Mouse (Mus musculus): Measurements from ENCODE around the gene Hltf.
"Not testable (repeated sequence)": the region's sequence is repeated elsewhere in the genome, so short reads cannot be mapped to it uniquely, and the experiment has no call there.

Gene Hltf

DNA sequence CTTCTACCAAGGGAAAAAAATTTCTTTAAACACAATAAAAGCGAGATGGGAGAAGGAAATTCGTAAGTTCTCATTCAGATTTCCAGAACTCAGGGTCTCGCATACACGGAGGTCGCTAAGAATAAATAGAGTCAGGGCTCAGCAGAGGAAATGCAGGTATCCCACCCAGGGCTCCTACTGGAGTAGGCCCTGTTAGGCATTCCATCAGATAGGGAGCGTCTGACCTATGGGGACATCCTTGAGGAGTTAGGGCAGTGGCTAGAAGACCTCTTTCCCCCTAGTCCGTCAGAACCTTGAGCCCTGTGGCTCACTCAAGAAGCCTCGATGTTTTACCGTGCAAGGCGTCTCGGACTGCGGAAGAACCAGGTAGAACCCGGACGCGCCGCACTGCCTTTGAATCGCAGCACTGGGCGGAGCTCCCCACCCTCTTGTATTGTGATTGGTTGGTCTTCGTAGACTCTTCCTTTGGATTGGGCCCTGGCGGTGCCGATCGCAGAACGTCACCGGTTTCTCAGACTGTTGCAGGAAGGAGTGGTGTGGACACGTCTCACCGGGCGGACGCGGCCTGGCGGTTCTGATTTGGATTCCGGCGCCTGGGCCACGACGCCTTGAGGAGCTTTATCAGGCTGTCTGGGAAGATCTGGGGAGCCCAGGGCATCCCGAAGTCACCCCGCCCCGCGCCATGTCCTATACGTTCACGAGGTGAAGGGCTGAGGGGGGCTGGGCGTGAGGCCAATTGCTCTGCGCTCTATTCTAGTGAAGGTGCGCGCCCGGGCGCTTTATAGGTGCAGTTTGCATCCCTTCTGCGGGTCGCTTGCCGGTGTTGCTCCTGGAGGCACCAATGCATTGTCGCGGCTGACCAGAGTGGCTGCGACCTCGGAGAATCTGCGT is at the start of gene Hltf:
Gene Hltf, plus strand, starts transcription at position 506 of the 891 bp plus-strand sequence.
- DNase-seq (ENCODE audit: low read depth, low spot score) = peak; percentile 95

DNA sequence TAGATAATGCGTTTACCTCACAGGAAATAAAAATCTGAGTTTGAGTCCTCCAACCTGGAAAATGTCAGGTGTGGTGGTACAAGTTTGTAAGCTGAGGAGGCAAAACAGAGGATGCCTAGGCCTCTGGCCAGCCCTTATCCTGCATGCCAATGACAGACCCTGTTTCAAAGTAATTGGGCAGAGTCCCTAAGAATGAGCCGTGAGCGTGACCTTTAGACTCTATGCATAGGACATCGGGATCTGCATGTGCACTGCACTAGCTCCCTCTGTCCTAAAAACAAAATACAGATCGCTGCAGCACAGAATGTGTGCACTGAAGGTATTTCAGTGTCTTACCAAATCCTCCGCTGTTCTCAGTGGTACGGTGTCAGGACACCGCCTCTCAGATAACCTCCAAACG is 47.1 kb upstream of the Hltf start:
- DNase-seq (ENCODE audit: low read depth, low spot score) = no peak

DNA sequence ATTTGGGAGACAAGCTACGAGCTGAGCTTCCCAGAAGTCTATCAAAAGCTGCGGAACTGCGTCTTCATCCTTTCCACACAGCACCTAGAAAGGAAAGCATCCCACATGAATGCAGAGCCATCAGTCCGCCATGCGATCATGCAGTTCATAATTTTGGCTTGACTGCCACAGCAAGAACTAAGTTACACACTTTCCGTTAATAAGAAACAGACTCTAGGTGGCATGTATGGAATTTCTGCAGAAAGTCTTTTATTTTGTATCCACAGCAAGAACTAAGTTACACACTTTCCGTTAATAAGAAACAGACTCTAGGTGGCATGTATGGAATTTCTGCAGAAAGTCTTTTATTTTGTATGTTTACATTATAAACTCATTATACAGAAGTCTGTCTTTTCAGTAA is 46.7 kb upstream of the Hltf start:
- DNase-seq (ENCODE audit: low read depth, low spot score) = peak; percentile 35

DNA sequence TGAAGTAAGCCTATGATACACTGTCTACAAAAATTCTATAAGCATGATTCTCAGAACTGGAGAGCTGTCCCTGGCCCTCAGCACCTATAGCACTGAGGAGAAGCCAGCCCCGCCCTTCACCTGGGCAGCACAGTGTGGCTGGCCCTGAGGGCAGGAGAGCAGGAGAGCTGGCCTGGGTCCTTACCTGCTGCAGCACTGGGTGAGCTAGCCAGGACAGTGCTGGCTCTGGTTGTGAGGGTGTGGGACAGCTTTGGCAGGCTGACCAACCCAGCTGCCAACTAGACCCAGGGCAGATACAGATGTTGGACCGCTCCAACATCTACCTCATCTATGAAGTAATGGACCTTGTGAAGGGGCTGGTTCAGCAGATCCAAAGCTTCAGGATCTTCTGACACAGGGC is 43.2 kb upstream of the Hltf start:
- no peak for DNase-seq (ENCODE audit: low read depth, low spot score)

DNA sequence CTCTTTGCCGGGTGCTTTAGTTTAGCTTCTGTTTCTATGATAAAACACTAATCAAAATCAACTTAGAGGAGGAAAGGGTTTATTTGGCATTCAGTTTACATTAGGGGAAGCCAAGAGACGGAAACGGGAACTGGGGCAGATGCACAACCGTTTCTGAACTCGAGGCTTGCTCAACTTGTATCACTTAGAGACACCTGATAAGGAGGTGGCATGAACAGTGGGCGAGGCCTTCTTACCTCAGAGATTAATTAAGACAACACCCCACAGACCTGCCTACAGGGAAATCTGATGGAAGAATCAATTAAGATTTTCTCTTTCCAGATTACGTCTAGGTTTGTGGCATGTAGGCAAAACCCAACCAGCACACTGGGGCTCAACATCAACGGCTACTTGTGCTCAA is 39.5 kb upstream of the Hltf start:
- no peak for DNase-seq (ENCODE audit: low read depth, low spot score)

DNA sequence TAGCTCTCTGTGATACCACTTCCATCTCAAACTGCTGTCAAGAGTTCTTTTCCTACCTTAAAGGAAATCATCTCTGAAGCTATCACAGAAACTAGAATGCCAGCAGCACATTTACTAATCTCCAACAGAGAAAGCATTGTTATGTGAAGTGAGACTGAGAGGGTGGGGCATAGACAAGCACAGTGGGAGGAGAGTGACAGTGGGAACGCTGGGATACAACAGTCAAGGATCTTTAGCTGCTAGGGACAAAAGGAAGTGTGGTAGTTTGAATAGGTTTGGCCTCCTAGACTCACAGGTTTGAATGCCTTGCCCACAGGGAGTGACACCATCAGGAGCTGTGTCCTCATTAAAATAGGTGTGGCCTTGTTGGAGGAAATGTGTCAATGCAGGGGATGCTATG is 33.8 kb upstream of the Hltf start:
- DNase-seq (ENCODE audit: low read depth, low spot score) = no peak

DNA sequence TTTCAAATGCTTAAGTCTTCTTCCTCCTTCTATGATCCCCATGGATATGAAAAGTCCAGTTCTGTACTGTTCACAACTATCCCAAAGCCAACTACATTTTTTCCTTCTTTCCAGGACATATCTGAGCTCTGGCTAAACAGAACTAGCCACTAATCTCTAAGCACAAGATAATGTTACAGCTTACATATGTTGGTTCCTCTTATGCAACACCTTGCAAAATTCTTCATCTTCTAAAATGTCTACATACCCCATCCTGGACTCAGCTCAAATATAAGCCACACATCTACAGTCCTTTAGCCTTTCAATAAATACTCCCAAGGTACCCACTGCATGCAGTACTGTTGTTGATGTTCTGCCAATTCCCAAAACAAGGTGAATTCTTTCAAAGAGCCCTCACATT is 31.1 kb upstream of the Hltf start:
- DNase-seq (ENCODE audit: low read depth, low spot score) = no peak

DNA sequence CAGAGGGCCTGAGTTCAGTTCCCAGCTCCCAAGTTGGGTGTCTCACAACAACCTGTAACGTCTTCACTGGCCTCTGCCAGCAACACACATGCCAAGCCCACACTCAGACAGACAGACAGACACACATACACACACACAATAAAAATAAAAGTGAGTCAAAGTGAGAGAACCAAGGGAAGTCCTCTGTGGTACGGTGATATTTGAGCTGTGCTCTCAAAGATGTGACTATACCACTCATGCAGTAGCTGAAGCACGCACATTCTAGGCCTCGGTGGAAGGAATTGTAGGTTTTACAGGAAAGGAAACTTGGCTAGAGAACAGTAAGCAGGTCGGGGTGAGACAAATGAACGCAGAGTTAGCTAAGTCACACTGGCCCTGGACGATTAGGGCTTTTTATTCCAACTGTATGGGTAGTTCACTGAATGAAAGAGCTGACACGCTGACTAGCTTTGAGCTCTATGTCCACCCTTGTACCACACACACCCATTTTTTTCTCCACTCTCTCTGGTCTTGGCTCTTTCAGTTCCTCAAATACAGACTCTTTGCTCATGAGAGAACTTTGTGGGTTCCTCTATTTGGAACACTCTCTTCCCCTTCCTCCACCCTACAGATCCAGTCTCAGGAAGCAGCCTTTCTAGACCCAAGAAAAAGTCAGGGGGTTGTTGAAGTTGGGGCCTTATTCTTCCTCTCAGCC is 30.5 kb upstream of the Hltf start:
- DNase-seq (ENCODE audit: low read depth, low spot score) = no peak

DNA sequence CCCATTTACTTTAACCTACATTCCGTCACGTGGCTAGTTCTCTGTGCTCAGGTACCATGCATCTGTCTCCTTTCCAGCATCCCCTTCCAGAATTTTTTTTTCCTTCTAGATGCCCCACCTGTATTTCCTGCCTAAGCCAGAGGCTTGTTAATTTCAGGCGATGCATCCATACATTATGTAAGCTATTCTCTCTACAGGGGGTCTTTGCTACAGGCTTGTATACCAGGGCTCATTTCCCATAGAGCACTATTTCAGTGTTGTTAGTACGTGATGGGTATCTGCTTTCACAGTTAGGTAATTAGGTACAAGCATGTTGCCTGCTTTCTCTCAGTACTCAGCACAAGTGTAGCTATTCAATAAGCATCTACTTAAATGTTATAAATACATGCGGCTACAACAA is 29.8 kb upstream of the Hltf start:
- no peak for DNase-seq (ENCODE audit: low read depth, low spot score)

DNA sequence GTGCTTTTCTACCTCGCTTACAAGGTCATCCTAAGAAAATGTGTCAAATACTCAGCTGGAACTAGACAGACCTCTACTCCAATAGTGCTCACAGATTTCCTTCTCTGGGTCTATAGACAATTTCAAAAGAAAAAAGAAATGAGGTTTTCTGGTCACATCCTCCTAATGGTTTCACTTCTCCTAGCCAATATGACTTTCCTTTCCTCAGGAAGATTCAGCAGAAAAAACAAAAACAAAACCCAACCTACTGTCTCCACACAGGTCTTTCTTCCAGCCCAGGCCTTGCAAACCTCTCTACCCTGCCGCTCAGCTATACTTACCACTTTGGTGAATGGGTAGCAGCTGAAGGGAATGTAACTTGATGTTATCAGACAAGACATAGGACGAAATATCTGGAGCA is 29.0 kb upstream of the Hltf start:
- DNase-seq (ENCODE audit: low read depth, low spot score) = no peak

DNA sequence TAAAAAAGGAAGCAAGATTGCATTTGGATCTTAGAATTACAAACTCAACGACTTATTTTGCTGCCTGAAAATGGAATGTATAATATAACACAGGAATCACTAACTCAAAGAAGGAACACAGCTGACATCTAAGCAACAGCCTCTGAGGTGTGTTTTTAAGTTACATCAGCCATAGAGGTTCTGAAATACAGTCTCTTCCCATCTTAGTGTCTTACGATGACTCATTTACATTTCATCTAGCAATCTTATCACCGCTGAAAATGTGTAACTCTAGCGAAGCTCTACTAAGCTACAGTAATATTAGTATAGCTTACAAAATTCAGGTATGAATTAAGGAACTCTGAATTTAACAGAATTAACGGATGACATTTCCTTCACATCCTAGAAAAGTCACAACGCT is 26.8 kb upstream of the Hltf start:
- DNase-seq (ENCODE audit: low read depth, low spot score) = no peak

DNA sequence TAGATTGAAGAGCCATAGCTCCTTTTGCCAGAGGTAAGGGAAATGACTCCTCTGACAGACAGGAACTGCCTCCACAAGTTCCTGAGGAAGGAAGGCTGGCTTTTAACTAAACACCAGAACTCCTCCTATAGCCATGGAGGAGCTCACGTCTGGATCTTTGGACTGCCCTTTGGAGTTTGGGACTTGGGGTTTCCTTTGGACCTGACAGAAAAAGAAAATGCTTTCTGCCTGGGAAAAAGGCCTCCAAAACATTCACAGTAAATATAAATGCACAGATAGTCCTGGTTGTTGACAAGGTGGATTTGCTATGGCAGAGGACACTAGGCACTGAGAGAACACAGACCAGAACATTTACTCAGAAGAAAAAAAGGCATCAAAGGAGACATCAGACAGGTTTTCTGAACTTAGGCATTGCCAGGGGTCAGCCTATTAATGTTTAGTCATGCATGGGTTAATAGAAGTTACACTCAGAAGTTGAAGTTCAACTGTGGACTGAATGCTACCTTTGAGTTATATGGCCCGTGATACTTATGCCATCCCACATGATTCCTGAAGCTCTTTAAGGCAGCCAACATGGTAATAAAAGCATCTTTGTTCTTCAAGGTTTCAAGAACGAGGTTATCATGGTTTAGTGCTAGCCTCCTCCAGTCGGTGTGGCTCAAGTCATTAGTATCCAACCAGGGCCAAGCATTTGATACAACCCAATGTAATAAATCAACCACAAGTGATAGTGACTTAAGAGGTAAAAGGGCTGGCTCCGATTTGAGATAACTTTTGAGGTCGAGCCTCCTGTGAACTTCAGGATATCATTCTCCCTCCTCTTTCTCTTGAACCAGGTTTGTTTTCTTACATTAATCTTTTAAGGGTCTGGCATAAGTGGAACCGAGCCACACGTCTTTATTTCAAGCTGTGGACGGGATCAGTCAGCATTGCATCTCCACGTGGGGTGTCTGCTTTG is 23.6 kb upstream of the Hltf start:
- no peak for DNase-seq (ENCODE audit: low read depth, low spot score)

DNA sequence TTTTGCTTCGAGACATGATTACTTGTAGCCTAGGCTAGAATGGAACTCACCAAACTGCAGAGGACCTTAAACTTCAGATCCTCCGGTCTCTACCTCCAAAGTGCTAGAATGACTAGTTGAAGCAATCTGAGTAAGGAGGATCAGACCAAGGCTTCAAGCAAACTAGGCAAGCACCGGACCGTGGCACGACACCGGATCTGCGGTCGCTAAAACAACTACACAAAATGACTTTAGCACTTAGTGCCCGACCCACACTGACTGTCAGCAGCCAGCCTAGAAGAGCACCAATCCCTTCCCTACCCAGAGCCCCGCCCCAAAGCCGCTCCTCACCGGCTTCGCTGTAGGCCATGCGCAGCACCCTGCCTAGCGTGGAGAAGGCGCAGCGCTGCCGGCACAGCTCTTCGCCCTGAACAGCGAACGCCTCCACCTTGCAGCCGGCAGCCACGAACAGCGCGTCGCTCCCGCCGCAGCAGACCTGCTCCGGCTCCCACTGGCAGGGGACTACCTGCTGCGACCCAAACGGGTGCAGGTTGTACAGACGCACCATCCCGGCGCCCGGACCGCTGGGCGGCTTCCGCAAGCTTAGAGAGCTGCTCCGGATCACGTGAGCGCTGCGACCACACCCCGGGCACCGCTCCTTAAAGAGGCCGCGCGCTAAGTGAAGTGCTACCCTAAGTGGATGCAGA is 22.7 kb upstream of the Hltf start, which contains the start of gene Hps3:
Gene Hps3, minus strand, starts transcription at position 597 of the 686 bp plus-strand sequence.
- peak; percentile 78 for DNase-seq (ENCODE audit: low read depth, low spot score)

DNA sequence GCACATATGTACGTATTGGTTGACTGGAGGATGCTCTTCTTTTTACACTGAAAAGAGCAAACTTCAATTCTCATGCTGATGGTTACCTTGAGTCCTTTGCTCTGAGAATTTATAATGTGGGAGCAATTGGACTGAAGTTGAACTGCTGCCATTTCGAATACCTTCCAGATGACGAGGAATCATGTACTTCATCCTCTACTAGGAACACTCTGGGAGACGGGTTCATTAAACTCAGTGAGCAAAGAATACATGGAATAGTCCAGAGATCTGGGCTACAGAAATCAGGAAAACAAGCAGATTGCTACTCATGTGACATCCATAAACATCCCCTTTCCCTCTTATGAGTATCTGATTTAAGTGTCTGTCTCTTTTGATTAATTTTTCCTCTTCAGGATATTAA is 21.5 kb upstream of the Hltf start:
- no peak for DNase-seq (ENCODE audit: low read depth, low spot score)

DNA sequence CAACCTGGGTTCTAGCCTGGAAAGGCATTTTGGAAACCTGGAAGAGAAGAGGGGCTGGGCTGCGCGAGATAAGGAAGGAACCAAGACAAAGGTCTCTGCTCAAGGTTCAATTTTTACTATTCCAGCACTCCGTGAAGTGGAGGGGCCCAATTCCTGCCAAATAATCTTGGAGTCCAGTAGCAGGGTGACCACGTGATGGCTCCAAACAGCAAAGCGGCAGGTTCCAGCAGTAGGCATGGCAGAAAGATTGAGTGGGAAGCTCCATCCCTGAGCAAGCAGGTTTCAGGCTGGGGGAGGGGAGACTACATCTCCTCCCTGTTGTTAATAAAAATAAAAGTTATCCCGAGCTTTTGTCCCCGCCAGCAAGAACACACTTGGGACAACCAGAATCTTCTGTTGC is 16.1 kb upstream of the Hltf start:
- DNase-seq (ENCODE audit: low read depth, low spot score) = not testable (repeated sequence)

DNA sequence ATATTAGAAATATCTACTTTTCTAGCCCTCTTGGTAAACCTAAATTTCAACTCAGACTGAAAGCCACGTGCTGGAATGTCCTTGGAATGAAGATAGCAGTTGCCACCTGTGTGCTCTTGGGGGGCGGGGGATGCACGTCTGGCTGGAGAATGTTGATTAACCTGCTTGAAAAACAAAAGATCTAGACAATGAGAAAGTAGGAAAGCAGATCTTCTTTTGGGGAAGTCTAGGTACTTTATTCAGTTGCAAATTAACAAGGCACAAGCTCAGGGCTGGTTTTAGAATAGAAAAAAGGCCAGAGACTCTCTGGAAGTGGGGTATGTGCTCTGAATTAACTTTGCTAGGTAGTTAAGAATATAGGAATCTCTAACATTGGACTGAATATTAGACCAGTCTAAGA is 12.9 kb upstream of the Hltf start:
- DNase-seq (ENCODE audit: low read depth, low spot score) = not testable (repeated sequence)

DNA sequence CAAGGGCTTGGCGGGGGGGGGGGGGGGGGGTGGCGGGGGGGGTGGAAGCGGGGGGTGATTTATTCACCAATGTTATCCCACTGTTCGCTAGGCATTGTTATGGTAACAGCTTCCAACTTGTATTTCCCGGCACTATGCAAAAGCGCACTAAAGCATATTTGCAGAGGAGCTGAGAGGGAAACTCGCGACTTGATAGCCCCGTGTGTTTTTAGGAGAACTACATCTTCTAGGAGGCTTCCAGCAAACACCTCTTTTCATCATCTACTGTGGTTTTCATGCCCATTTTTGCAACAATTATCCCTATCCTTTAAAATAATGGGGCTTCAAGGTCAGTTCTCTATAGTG is 558 bp downstream of the Hltf start:
- peak; percentile 18 for DNase-seq (ENCODE audit: low read depth, low spot score)

DNA sequence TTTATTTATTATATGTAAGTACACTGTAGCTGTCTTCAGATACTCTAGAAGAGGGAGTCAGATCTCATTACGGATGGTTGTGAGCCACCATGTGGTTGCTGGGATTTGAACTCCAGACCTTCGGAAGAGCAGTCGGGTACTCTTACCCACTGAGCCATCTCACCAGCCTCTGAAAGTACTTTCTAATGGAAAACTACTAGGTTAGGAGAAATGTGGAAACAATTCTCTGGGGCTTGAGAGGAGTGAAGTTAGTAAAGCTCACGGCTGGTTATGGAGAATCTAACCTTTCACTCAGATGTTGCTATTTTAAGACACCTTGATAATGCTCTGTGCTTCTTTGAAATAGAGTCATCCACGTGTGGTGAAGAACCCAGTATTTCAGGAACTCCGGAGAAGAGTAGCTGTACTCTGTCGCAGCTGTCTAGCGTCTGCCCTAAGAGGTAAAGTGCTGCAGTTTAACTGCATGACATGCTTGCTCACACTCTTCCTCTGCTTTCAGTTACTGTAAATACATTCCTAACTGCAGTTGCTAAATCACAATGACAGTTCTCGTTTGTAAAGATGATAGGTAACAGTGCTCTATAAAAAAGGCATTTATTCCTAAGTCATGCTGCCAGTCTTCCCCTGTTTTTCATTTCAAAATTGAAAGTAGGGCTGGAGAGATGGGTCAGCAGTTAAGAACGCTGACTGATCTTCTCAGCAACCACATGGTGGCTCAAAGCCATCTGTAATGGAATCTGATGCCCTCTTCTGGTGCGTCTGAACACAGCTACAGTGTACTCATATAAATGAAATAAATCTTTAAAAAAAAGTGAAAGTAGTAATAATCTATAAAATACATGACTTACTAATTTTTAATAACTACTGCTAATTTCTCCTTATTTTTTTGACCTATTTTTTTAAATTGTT is 18.8 kb downstream of the Hltf start:
- no peak for DNase-seq (ENCODE audit: low read depth, low spot score)

DNA sequence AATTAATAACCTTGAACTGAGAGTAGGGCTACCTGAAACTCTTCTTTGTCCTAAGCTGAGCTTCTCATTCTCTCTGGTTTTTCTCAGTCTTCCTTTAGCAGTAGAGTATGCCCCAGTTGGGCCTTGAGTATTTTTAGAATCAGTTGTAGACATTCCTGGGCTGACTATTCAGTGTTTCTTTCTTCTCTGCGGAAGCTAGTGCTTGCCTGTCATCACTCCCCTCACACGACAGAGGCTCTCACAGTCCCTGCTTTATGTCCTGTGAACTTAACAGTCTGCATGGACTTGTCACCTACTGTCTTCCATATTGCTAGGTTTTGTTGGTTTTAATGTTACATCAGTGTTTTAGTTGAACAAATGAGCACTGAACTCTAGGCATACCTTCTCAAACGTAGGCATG is 24.6 kb downstream of the Hltf start:
- no peak for DNase-seq (ENCODE audit: low read depth, low spot score)

DNA sequence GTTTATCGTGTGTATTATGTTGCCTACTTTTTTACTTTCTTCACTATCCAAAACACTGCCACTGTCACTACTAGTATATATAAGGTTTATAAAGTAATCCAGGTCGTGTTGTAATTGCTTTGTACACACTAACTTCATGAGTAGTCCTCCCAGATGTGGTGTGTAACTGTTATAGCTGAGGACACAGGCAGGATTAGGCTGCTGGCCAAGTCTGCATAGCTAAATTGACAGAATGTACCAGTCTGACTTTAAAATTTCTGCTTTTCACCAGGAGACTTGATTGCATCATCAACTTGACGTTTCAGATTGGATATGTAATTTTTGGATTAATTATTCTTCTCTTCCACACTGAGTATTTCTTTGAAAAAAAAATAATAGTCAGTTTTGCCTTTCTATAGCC is 46.2 kb downstream of the Hltf start:
- DNase-seq (ENCODE audit: low read depth, low spot score) = no peak
